Mouse (Mus musculus): ENCODE measurements around the gene Limd1. TPM values are rescaled to one million over a fixed set of nuclear protein-coding genes. Genes with fewer than 3 reads are reported as not detected.

The Limd1 gene
- total and polyA plus RNA-seq, 2 experiments from 2014 or later: 11.1 to 30.3 TPM

- H3K4me1 ChIP-seq (ENCODE audit: insufficient read depth, low read length): no peaks in the 10 kb centered on the region
Observed at GRCm38 (mm10) chr9:123503171-123503834, 24.8 kb downstream of the Limd1 start.

DNA sequence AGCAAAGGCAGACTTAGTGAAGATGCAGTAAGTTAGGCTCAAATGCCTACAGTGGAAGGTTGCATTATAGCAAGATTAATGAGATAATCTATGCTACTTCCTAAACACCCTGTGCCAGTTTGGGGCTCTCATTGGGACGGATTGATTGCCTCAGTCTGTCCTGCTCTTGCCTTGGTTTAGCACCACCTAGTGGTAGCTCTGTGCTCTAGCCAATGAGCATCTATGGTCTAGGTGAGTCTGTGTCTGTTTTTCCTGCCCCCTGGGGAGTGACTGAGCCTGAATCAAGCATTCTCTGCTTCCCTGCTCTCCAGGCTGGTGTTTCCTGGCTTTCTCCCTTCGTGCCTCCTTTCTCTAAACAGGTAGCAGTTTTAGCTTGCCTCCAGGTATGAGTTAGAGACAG lies 25.8 kb downstream of the Limd1 start:
- no peak overlapping the region for H3K27ac ChIP-seq
- WGBS: 17% methylated on average over 2 of the region's 2 CpGs
- ATAC-seq (peak; percentile 86), DNase-seq (ENCODE audit: low spot score) (peak; percentile 82)
- no peaks in the 10 kb centered on the region for H3K9me3 ChIP-seq (ENCODE audit: low read length)
- no peaks in the 10 kb centered on the region for H3K4me1 ChIP-seq (ENCODE audit: insufficient read depth, low read length)
- H3K4me2 ChIP-seq (ENCODE audit: low read depth, low read length): no peak overlapping the region
- no peaks in the 10 kb centered on the region for H3K36me3 ChIP-seq (ENCODE audit: insufficient read depth, low read length)
- no peaks in the 10 kb centered on the region for H3K27me3 ChIP-seq (ENCODE audit: insufficient read depth, low read length)
- TF ChIP-seq CTCF (IDR thresholded peaks at IDR 0.05; ENCODE audit: low read depth): peak; percentile 94
- H3K9ac ChIP-seq (replicated peaks; ENCODE audit: low read length): no peak overlapping the region
- no peak overlapping the region for H3K4me3 ChIP-seq (ENCODE audit: low read length)

More at GRCm38 (mm10) chr9:123503171-123503834, 24.8 kb downstream of the Limd1 start:
- Histone ChIP-seq H3K27me3 (ENCODE audit: insufficient read depth, low read length) (no peaks in the 10 kb centered on the region), H3K27ac (no peak overlapping the region), H3K9me3 (ENCODE audit: low read length) (no peaks in the 10 kb centered on the region), H3K36me3 (ENCODE audit: insufficient read depth, low read length) (no peaks in the 10 kb centered on the region), H3K4me3 (ENCODE audit: low read length) (no peak overlapping the region), H3K9ac (replicated peaks; ENCODE audit: low read length) (no peak overlapping the region), H3K4me2 (ENCODE audit: low read depth, low read length) (no peak overlapping the region)
- DNase-seq (ENCODE audit: low spot score) (peak; percentile 20), ATAC-seq (peak; percentile 45; the same call in 1 of the 2 replicates)
- TF ChIP-seq CTCF (IDR thresholded peaks at IDR 0.05; ENCODE audit: low read depth): no peak
- 65% methylated on average over 5 of the region's 5 CpGs for WGBS

- Histone ChIP-seq H3K27me3 (ENCODE audit: insufficient read depth, low read length) (no peaks in the 10 kb centered on the region), H3K27ac (no peak overlapping the region), H3K4me1 (ENCODE audit: insufficient read depth, low read length) (no peaks in the 10 kb centered on the region), H3K9ac (replicated peaks; ENCODE audit: low read length) (no peak overlapping the region), H3K4me3 (ENCODE audit: low read length) (no peak overlapping the region), H3K4me2 (ENCODE audit: low read depth, low read length) (no peak overlapping the region), H3K9me3 (ENCODE audit: low read length) (no peaks in the 10 kb centered on the region), H3K36me3 (ENCODE audit: insufficient read depth, low read length) (no peaks in the 10 kb centered on the region)
- WGBS: 75% methylated on average over 1 of the region's 1 CpGs
- DNase-seq (ENCODE audit: low spot score) (no peak), ATAC-seq (no peak)
- TF ChIP-seq CTCF (IDR thresholded peaks at IDR 0.05; ENCODE audit: low read depth): no peak
Observed at GRCm38 (mm10) chr9:123505598-123505997, 27.1 kb downstream of the Limd1 start.

DNA sequence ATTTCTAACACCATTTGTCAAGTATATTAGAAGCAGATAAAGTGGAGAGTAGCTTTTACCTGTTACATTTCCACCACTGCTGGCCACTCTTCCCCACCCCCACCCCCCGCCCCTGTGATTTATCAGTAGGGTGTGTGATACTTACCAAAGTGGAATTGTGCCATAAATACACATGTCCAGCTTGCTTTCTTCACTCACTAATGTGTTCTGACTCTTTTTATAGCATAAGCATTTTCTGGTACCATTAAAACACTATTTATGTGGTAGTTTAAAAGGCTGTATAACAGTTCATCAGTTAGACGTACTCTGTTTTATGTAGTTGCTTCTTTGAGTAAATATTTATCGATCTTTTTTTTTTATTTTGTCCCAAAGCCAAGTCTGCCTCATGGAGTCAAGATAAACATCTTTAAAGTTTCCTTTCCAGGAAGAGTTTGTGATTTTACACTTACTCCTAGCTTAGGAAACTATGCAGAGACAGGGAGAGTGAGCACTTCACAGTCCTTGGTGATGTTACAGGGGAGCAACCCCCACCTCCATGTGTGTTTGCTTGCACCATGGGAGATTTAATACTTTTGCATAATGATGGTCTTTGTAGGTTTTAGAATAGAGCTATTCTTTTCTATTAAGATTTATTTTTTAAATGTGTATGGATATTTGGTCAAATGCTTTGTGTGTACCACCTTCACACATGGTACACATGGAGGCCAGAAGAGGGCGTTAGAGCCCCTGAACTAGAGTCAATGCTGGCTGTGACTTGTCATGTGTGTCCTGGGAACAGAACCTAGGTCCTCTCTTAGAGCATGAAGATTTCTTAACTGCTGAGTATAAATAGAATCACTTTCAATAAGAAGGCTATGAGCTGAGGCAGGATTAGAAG lies 28.0 kb downstream of the Limd1 start:
- Histone ChIP-seq H3K4me2 (ENCODE audit: low read depth, low read length) (no peak overlapping the region), H3K4me1 (ENCODE audit: insufficient read depth, low read length) (no peaks in the 10 kb centered on the region), H3K9me3 (ENCODE audit: low read length) (no peaks in the 10 kb centered on the region), H3K9ac (replicated peaks; ENCODE audit: low read length) (no peak overlapping the region), H3K36me3 (ENCODE audit: insufficient read depth, low read length) (no peaks in the 10 kb centered on the region; the same call in 1 of the 2 replicates), H3K4me3 (ENCODE audit: low read length) (no peak overlapping the region), H3K27me3 (ENCODE audit: insufficient read depth, low read length) (no peaks in the 10 kb centered on the region), H3K27ac (no peak overlapping the region)
- TF ChIP-seq CTCF (IDR thresholded peaks at IDR 0.05; ENCODE audit: low read depth): no peak
- no peak for DNase-seq (ENCODE audit: low spot score)
- WGBS: 78% methylated on average over 4 of the region's 4 CpGs
- no peak for ATAC-seq

DNA sequence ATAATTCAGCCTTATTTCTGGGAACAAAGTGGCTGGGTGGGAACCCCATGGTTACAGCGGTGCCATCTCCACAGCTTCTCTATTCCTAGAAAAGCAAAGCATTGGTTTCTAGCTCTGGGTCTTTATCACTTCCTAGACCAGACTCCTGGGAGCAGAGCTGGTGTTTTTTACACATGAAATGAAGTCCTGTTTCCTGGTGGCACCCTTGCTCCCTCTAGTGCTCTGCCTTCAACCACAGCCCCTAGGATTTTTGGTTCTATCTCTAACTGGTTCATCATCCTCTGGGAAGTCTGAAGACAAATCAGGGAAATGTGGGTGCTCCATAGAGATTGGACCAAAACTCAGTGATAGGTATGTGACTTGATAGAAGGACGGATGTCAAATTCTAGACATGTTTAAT lies 28.9 kb downstream of the Limd1 start:
- Histone ChIP-seq H3K9me3 (ENCODE audit: low read length) (no peaks in the 10 kb centered on the region), H3K4me1 (ENCODE audit: insufficient read depth, low read length) (no peaks in the 10 kb centered on the region), H3K27ac (no peak overlapping the region), H3K4me3 (ENCODE audit: low read length) (no peak overlapping the region), H3K36me3 (ENCODE audit: insufficient read depth, low read length) (no peaks in the 10 kb centered on the region; the same call in 1 of the 2 replicates), H3K27me3 (ENCODE audit: insufficient read depth, low read length) (no peaks in the 10 kb centered on the region), H3K9ac (replicated peaks; ENCODE audit: low read length) (no peak overlapping the region), H3K4me2 (ENCODE audit: low read depth, low read length) (no peak overlapping the region)
- no peak for DNase-seq (ENCODE audit: low spot score)
- WGBS: 87% methylated on average over 2 of the region's 2 CpGs
- no peak for ATAC-seq
- TF ChIP-seq CTCF (IDR thresholded peaks at IDR 0.05; ENCODE audit: low read depth): peak; percentile 53

DNA sequence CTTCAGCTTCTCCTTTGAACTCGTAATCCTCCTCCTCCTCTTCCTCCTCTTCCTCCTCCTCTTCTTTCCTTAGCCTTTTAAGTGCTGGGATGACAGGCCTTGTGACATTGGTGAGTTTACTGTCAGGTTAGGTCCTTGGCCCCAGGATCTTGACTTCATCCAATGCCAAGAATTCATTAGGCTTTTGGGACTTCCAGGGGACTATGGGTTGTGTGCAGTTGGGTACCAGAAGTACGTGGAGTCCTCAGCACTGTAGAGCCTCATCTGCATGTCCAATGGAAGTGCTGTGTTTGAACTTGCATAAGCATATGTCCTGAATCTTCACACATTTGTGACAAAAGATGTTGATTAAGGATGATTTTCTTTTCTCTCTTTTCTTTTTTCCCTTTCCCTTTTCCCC lies 30.5 kb downstream of the Limd1 start:
- Histone ChIP-seq H3K9ac (replicated peaks; ENCODE audit: low read length) (no peak overlapping the region), H3K4me3 (ENCODE audit: low read length) (no peak overlapping the region), H3K36me3 (ENCODE audit: insufficient read depth, low read length) (no peaks in the 10 kb centered on the region; the same call in 1 of the 2 replicates), H3K9me3 (ENCODE audit: low read length) (no peaks in the 10 kb centered on the region), H3K27ac (no peak overlapping the region), H3K4me1 (ENCODE audit: insufficient read depth, low read length) (no peaks in the 10 kb centered on the region), H3K4me2 (ENCODE audit: low read depth, low read length) (no peak overlapping the region), H3K27me3 (ENCODE audit: insufficient read depth, low read length) (no peaks in the 10 kb centered on the region)
- 87% methylated on average over 2 of the region's 2 CpGs for WGBS
- no peak for DNase-seq (ENCODE audit: low spot score)
- no peak for ATAC-seq
- TF ChIP-seq CTCF (IDR thresholded peaks at IDR 0.05; ENCODE audit: low read depth): no peak

Data from hindbrain, postnatal 0 days (tissue).